Mouse (Mus musculus): ENCODE results near the gene Klk5. TPM values are rescaled to one million over a fixed set of nuclear protein-coding genes. Genes with fewer than 3 reads are reported as not detected.

The Klk5 gene
- 0.17 and 0.68 TPM in 2 replicates for polyA plus RNA-seq (2016; fragmentation: Nextera tagmentation; extraction: Ambion mirVana)

DNA sequence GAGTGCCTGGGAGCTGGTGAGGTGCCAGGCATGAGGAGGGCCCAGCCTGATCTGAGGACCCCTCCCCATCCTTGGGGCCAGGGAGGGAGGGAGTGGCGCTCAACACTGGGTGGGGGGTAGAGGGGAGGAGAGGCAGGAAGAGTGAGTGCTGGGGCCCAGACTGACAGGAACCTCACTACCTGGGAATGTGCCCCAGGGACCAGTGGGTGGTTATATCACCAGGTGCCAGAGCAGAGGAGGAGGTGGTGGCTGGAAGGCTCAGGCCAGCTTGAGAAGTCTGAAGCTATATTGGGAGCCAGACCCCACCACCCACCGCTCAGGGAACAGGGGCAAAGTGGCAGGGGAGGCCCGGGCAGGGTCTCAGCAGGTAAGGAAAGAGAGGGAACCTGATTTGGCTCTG is at the start of gene Klk5:
Gene Klk5, plus strand, starts transcription at position 271 of the 400 bp plus-strand sequence.
- WGBS, result 56% methylated on average over 3 of the region's 3 CpGs
- Histone ChIP-seq H3K4me1 (no peaks in the 10 kb centered on the region), H3K27me3 (no peaks in the 10 kb centered on the region), H3K36me3 (no peaks in the 10 kb centered on the region), H3K4me2 (replicated peaks) (no peak within 1 kb of the TSS), H3K9me3 (replicated peaks) (no peaks in the 10 kb centered on the region), H3K27ac (no peak within 1 kb of the TSS), H3K4me3 (no peak within 1 kb of the TSS), H3K9ac (no peak within 1 kb of the TSS)
- no peak for ATAC-seq (ENCODE audit: low FRiP score)

DNA sequence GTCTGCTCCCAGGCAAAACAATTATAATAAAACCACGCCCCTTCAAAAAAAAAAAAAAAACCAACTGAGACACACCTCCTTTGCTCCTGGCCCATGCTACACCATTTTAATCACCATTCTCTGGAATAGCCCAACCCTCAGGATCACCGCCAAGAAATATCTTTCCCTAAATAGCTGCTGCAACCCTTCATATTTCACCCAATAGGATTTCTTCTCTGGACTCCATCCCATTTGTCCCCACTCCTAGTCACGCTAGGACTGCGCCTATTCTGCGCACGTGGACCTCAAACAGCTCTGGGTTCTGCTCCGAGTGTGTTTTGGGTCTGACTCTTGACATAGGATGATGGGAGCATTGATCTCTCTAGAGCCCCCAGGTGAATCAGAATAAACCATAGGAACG is 45.4 kb upstream of the Klk5 start:
- 8% methylated on average over 8 of the region's 8 CpGs for WGBS
- no peak overlapping the region for H3K9ac ChIP-seq
- H3K4me1 ChIP-seq, result 0 out of 2 replicates have a peak, but pooled peaks cover 9% of the 10 kb centered on the region
- H3K36me3 ChIP-seq, result no peaks in the 10 kb centered on the region
- ATAC-seq (ENCODE audit: low FRiP score), result no peak
- H3K4me3 ChIP-seq, result peak overlapping the region; percentile 36; the same call in 1 of the 2 replicates
- H3K9me3 ChIP-seq (replicated peaks), result no peaks in the 10 kb centered on the region
- H3K27ac ChIP-seq, result no peak overlapping the region
- peaks cover 40% of the 10 kb centered on the region for H3K27me3 ChIP-seq
- peak overlapping the region; percentile 59 for H3K4me2 ChIP-seq (replicated peaks)

DNA sequence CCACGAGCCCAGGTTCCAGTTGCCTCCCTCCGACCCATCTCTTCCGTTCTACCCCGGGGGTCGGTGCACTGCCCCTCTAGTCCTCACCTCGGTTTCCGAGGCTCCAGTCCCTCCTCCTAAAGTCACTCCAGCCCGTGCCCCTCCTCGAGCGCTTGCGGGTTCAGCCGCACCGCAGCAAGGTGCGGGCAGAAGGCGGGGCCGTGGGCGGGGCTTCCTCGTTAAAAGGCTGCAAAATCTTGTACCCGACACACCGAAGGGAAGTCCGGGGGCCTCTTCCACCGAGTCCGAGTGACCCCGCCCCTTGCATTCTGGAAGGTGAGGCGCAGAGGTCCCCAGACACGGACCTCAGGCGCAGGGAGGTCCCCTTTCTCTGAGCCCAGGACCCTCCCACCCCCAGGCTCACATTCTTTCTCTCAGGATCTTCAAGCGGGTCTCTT is 44.4 kb upstream of the Klk5 start, which contains the start of gene Klk8:
Gene Klk8, plus strand, starts transcription at position 245 of the 437 bp plus-strand sequence.
- WGBS, result under 1% methylated on average over 28 of the region's 28 CpGs
- ATAC-seq (ENCODE audit: low FRiP score), result 0 out of 2 replicates have a peak, but pooled peaks have one; percentile 39

DNA sequence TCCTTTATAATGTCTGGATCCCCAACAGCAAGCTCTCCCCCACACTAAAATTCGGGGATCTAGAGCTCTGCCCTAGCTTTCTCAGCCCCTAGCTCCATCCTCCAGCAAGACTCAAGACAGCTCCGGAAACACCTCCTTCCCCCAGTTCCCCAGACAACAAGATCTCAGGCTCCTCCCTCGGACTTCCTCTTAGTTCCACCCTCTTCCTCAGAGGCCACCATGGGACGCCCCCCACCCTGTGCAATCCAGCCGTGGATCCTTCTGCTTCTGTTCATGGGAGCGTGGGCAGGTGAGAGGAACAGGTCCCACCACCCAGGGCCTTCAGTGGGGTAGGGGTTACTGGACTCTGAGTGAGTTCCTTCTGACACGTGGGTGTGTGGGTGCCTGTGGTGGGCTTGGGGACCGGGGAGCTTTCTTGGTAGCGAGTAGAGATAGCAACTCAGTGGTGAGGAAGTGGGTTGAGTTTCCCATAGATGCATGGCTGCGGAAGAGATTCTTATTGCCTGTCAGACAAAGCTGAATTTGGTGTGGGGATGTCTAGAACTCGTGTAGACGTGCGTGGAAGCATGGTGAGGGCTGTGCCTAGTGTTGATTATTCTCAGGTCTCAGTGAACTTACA is 43.8 kb upstream of the Klk5 start:
- Histone ChIP-seq H3K4me3 (peak overlapping the region; percentile 36), H3K36me3 (no peaks in the 10 kb centered on the region), H3K9ac (no peak overlapping the region), H3K4me2 (replicated peaks) (peak overlapping the region; percentile 59), H3K4me1 (0 out of 2 replicates have a peak, but pooled peaks cover 9% of the 10 kb centered on the region), H3K27me3 (peaks cover 40% of the 10 kb centered on the region), H3K27ac (no peak overlapping the region), H3K9me3 (replicated peaks) (no peaks in the 10 kb centered on the region)
- no peak for ATAC-seq (ENCODE audit: low FRiP score)
- 44% methylated on average over 13 of the region's 13 CpGs for WGBS

More for the DNA sequence above, 44.4 kb upstream of the Klk5 start, which contains the start of gene Klk8:
- Histone ChIP-seq H3K4me1 (0 out of 2 replicates have a peak, but pooled peaks cover 9% of the 10 kb centered on the region), H3K9me3 (replicated peaks) (no peaks in the 10 kb centered on the region), H3K27me3 (peaks cover 40% of the 10 kb centered on the region), H3K4me2 (replicated peaks) (peak within 1 kb of the TSS; percentile 59), H3K27ac (no peak within 1 kb of the TSS), H3K9ac (peak within 1 kb of the TSS; percentile 27), H3K4me3 (peak within 1 kb of the TSS; percentile 36), H3K36me3 (no peaks in the 10 kb centered on the region)

DNA sequence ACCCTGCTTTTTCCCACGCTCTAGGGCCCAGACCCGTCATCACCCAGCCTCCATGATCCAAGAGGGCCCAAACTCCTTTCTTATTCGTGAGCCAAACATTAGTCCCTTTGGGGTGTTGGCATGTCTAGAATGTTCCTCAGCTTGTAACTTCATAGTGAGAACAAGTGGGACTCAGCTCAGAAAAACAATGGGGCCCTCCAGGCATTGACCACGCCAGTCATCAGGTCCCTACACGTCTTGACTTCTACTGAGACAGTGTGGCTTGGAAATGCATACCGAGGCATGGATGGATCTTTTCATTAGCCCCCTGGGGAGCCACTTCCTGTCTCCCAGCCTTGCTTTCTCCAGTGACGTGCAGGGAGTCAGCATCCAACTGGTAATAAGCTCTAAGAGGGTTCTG is 41.9 kb upstream of the Klk5 start:
- Histone ChIP-seq H3K27ac (no peak overlapping the region), H3K9ac (no peak overlapping the region), H3K4me1 (0 out of 2 replicates have a peak, but pooled peaks cover 9% of the 10 kb centered on the region), H3K4me3 (no peak overlapping the region), H3K9me3 (replicated peaks) (no peaks in the 10 kb centered on the region), H3K4me2 (replicated peaks) (no peak overlapping the region), H3K27me3 (peaks cover 40% of the 10 kb centered on the region), H3K36me3 (no peaks in the 10 kb centered on the region)
- 76% methylated on average over 7 of the region's 7 CpGs for WGBS
- no peak for ATAC-seq (ENCODE audit: low FRiP score)

DNA sequence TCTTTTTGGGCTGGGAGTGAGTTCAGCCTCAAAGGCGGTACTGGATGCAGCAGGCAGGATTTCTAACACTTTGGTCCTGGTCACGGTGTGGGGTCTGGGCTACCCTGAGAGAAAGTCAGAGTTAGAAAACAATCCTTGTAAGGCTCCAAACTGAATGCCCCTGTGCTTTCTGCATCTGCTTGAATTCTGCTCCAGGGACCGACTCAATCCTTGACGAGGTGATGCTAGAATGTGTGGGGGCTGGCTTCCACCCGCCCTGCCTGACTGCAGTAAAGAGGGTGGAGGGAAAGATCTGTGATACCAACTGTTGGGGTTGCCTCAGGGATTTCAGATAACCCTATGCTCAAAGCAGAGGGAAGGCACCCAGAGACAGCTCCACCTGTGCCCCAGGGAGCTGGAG is 30.8 kb upstream of the Klk5 start, which contains the start of gene Klk7:
Gene Klk7, plus strand, starts transcription at position 301 of the 400 bp plus-strand sequence.
- Histone ChIP-seq H3K4me3 (no peak within 1 kb of the TSS), H3K36me3 (no peaks in the 10 kb centered on the region), H3K27ac (no peak within 1 kb of the TSS), H3K9me3 (replicated peaks) (no peaks in the 10 kb centered on the region), H3K4me2 (replicated peaks) (no peak within 1 kb of the TSS), H3K9ac (no peak within 1 kb of the TSS), H3K27me3 (no peaks in the 10 kb centered on the region), H3K4me1 (no peaks in the 10 kb centered on the region)
- ATAC-seq (ENCODE audit: low FRiP score), result no peak
- 60% methylated on average over 5 of the region's 5 CpGs for WGBS

DNA sequence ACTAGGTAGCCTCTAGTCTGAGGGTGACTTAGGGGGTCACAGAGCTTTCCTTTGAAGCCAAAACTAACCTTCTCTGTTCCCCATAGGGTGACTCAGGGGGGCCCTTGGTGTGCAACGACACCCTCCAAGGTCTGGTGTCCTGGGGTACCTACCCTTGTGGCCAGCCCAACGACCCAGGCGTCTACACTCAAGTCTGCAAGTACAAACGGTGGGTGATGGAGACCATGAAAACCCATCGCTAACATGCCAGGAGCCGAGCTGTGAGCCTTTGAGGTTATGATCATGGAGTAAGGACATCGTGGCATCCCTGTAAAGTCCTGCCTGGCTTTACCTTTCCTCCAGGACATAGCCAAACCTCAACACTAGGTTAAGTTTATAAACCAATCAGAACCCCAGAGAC is 26.6 kb upstream of the Klk5 start:
- WGBS, result 83% methylated on average over 7 of the region's 7 CpGs
- Histone ChIP-seq H3K36me3 (no peaks in the 10 kb centered on the region), H3K9me3 (replicated peaks) (no peaks in the 10 kb centered on the region), H3K4me1 (no peaks in the 10 kb centered on the region), H3K27ac (no peak overlapping the region), H3K4me2 (replicated peaks) (no peak overlapping the region), H3K9ac (no peak overlapping the region), H3K4me3 (no peak overlapping the region), H3K27me3 (no peaks in the 10 kb centered on the region)
- no peak for ATAC-seq (ENCODE audit: low FRiP score)

DNA sequence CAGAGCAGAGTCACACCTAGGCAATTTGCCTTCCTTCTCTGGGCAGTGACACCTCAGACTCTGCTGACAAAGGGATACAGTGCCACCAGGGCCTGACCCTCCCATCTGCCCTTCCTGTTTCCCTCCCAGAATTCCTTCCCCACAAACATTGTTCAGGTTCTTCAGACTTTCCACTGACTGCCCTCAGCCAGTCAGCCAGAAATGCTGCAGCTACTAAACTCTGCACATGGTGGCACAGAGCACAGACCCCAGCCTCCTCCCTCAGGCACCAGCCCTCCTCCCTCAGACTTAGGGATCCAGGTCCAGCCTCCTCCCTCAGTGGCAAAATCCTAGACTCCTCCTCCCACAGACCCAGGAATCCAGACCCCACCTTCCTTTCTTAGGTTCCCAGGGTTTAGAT is 25.0 kb upstream of the Klk5 start:
- no peak for ATAC-seq (ENCODE audit: low FRiP score)
- no peak overlapping the region for H3K4me2 ChIP-seq (replicated peaks)
- no peak overlapping the region for H3K27ac ChIP-seq
- H3K36me3 ChIP-seq, result no peaks in the 10 kb centered on the region
- no peaks in the 10 kb centered on the region for H3K9me3 ChIP-seq (replicated peaks)
- no peaks in the 10 kb centered on the region for H3K27me3 ChIP-seq
- no peak overlapping the region for H3K4me3 ChIP-seq
- no peaks in the 10 kb centered on the region for H3K4me1 ChIP-seq
- no peak overlapping the region for H3K9ac ChIP-seq

DNA sequence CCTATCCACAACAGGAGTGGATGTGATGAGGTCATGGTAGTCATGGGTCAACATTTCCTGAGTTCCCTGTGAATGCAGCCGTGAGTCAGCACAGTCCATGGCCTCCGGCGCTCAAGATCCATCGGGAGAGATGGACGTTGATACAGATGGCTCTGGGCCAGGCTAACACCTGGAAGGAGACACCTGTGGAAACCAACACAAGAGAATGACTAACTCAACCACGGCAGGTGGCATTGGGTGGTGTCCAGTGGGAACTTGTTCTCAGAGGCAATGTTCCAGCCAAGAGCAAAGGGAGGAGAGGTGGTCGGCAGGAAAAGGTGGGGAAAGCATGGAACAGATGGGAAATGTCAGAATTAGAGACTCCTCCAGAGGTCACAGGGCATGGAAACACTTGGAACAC is 20.2 kb upstream of the Klk5 start:
- Histone ChIP-seq H3K4me1 (no peaks in the 10 kb centered on the region), H3K36me3 (no peaks in the 10 kb centered on the region), H3K4me3 (no peak overlapping the region), H3K27ac (no peak overlapping the region), H3K4me2 (replicated peaks) (no peak overlapping the region), H3K27me3 (no peaks in the 10 kb centered on the region), H3K9ac (no peak overlapping the region), H3K9me3 (replicated peaks) (no peaks in the 10 kb centered on the region)
- WGBS, result 92% methylated on average over 7 of the region's 7 CpGs
- no peak for ATAC-seq (ENCODE audit: low FRiP score)

DNA sequence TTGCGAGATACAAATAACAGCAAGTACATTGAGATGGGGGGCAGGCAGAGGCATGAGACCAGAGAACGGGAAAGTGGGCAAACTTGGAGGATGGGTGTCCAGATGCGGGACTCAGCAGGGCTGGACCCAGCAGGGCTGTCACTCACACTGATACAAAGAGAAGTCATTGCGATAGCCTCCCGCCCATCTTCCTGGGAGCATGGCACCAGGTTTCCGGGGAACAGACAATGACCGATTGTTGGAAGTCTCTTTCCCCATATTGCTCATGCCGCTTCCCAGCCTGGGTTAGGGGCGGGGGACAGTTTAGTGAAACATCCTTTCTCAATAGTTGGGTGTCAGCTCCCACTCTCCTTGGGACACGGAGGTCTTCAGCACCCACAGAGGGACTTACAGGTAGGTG is 17.6 kb upstream of the Klk5 start, which contains the start of gene Klk6:
Gene Klk6, plus strand, starts transcription at position 301 of the 400 bp plus-strand sequence.
- H3K4me2 ChIP-seq (replicated peaks), result no peak within 1 kb of the TSS
- H3K27ac ChIP-seq, result no peak within 1 kb of the TSS
- ATAC-seq (ENCODE audit: low FRiP score), result no peak
- no peaks in the 10 kb centered on the region for H3K36me3 ChIP-seq
- 70% methylated on average over 10 of the region's 10 CpGs for WGBS
- no peak within 1 kb of the TSS for H3K9ac ChIP-seq
- no peaks in the 10 kb centered on the region for H3K4me1 ChIP-seq
- no peaks in the 10 kb centered on the region for H3K27me3 ChIP-seq
- H3K4me3 ChIP-seq, result no peak within 1 kb of the TSS
- no peaks in the 10 kb centered on the region for H3K9me3 ChIP-seq (replicated peaks)

DNA sequence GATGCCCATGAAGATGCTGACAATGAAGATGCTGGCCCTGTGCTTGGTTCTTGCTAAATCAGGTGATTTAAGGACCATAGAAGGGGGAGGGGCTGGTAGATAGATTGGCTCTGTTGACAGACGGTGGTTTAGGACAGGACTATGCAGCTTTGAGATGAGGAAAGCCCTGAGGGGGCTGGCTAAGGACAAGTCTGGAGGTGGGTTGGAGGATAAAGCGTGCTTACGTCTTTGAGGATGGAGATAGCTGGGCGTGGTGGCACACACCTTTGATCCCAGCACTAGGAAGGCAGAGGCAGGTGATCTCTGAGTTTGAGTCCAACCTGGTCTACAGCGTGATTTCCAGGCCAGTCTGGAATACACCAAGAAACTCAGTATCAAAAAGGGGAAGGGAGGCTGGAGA is 15.7 kb upstream of the Klk5 start:
- no peak overlapping the region for H3K4me3 ChIP-seq
- H3K9me3 ChIP-seq (replicated peaks), result no peaks in the 10 kb centered on the region
- H3K27me3 ChIP-seq, result no peaks in the 10 kb centered on the region
- WGBS, result 86% methylated on average over 5 of the region's 5 CpGs
- H3K4me2 ChIP-seq (replicated peaks), result no peak overlapping the region
- no peak overlapping the region for H3K27ac ChIP-seq
- no peak for ATAC-seq (ENCODE audit: low FRiP score)
- no peaks in the 10 kb centered on the region for H3K36me3 ChIP-seq
- H3K4me1 ChIP-seq, result no peaks in the 10 kb centered on the region
- no peak overlapping the region for H3K9ac ChIP-seq

DNA sequence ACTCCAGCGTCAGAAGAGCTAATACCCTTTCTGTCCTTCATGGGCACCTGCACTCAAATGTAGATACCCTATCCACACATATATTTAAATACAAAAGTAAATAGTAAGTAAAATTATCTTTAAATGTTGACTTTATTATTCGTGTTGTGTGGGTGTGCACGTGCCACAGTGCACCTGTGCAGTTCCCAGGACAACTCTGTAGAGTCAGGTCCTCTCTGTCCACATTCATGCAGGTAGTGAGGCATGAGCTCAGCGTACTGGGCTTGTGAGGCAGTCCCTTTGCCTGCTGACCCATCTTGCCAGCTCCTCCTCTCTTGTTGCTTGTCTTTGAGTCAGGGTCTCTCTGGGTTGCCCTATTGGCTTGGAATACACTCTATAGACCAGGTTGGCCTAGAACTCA is 14.1 kb upstream of the Klk5 start:
- H3K27me3 ChIP-seq, result no peaks in the 10 kb centered on the region
- H3K4me3 ChIP-seq, result no peak overlapping the region
- H3K9ac ChIP-seq, result no peak overlapping the region
- H3K27ac ChIP-seq, result no peak overlapping the region
- H3K4me2 ChIP-seq (replicated peaks), result no peak overlapping the region
- H3K4me1 ChIP-seq, result no peaks in the 10 kb centered on the region
- no peaks in the 10 kb centered on the region for H3K36me3 ChIP-seq
- no peaks in the 10 kb centered on the region for H3K9me3 ChIP-seq (replicated peaks)
- WGBS, result 79% methylated on average over 4 of the region's 4 CpGs
- ATAC-seq (ENCODE audit: low FRiP score), result no peak

DNA sequence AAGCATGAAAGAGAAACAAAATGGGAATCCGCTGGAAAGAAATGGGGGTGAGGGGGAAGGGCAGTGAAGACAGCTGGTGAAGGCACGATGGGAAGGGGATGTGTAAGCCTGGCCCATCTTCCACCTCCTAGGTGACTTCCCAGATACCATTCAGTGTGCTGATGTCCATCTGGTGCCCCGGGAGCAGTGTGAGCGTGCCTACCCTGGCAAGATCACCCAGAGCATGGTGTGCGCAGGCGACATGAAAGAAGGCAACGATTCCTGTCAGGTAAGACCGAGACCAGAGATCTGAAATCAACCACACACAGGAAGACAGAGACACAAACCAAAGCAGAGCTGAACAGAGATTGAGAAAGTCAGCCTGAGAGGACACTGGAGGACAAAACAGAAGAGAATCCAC is 12.8 kb upstream of the Klk5 start:
- Histone ChIP-seq H3K9ac (no peak overlapping the region), H3K4me3 (no peak overlapping the region), H3K27me3 (no peaks in the 10 kb centered on the region), H3K4me1 (no peaks in the 10 kb centered on the region), H3K27ac (no peak overlapping the region), H3K36me3 (no peaks in the 10 kb centered on the region), H3K4me2 (replicated peaks) (no peak overlapping the region), H3K9me3 (replicated peaks) (no peaks in the 10 kb centered on the region)
- ATAC-seq (ENCODE audit: low FRiP score), result no peak
- 90% methylated on average over 8 of the region's 8 CpGs for WGBS
